ENCODE assay signal across 8 mouse cellular contexts in the genomic region with DNA sequence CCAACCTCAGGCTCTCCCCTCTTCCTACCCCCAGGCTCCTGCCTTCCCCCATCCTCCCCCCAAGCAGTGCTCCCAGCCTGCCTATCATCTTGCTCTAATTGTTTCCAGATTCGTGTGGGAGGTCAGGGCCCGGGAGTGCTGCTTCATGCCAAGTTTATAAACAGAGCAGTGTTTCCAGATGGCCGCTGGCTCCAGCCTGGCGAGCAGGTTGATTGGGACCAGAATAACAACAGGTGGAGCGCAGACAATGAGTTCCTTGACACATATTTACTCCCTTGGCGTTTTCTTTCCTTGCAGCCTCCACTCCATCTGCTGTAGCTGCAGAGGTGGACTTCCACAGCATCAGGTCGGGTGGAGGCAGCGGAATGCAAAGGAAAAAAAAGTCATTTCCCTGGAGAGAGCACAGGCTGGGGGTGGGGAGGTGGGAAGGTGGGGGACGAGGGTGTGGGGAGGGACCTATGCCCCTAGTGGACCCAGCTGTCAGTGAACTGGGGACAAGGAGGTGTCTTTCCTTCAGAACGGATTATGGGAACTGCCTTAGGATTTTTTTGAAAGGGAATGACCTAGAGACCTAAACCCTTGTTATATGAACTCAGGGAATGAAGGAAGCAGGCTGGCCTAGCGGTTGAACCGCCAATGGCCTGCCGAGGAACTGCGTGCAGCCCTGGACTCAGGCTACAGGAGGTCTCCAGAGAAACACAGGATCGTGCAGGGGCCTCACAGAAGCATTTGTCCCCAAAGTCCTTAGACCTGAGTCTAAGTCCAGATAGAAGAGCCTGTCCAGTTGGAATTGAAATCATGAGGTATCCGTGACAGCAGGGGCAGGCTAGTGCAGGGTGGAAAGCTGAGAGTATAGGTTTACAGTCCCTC.
DNase-seq lines count a peak whose midpoint lies in the region; ATAC-seq lines count a peak whose summit lies in the region.

No protein-coding gene starts in this region.

- H3K27ac ChIP-seq in forebrain, embryonic 10.5 days, result peak overlapping the region; percentile 81
- peak overlapping the region; percentile 73 for H3K27ac ChIP-seq in heart, embryonic 12.5 days (ENCODE audit: poor library complexity, severe bottlenecking)
- H3K27ac ChIP-seq in kidney, embryonic 15.5 days, result peak overlapping the region; percentile 84
- peak overlapping the region; percentile 91 for H3K27ac ChIP-seq in limb, embryonic 12.5 days
- no peak overlapping the region for H3K27ac ChIP-seq in neural tube, embryonic 12.5 days

- H3K4me1 ChIP-seq in forebrain, embryonic 10.5 days, result peaks cover 41% of the 10 kb centered on the region
- peaks cover 30% of the 10 kb centered on the region for H3K4me1 ChIP-seq in heart, embryonic 12.5 days (replicated peaks)
- H3K4me1 ChIP-seq in kidney, embryonic 15.5 days, result peaks cover 43% of the 10 kb centered on the region
- peaks cover 44% of the 10 kb centered on the region for H3K4me1 ChIP-seq in limb, embryonic 12.5 days (replicated peaks)
- peaks cover 10% of the 10 kb centered on the region for H3K4me1 ChIP-seq in neural tube, embryonic 12.5 days

- H3K9me3 ChIP-seq in forebrain, embryonic 10.5 days, result no peaks in the 10 kb centered on the region
- H3K9me3 ChIP-seq in heart, embryonic 12.5 days (replicated peaks), result no peaks in the 10 kb centered on the region
- no peaks in the 10 kb centered on the region for H3K9me3 ChIP-seq in kidney, embryonic 15.5 days (replicated peaks)
- no peaks in the 10 kb centered on the region for H3K9me3 ChIP-seq in limb, embryonic 12.5 days
- no peaks in the 10 kb centered on the region for H3K9me3 ChIP-seq in neural tube, embryonic 12.5 days

- peak overlapping the region; percentile 60 for H3K9ac ChIP-seq in heart, embryonic 12.5 days
- H3K9ac ChIP-seq in kidney, embryonic 15.5 days, result no peak overlapping the region
- no peak overlapping the region for H3K9ac ChIP-seq in limb, embryonic 12.5 days (replicated peaks)
- no peak overlapping the region for H3K9ac ChIP-seq in neural tube, embryonic 12.5 days

- no peaks in the 10 kb centered on the region for H3K27me3 ChIP-seq in forebrain, embryonic 10.5 days (ENCODE audit: poor library complexity, severe bottlenecking)
- H3K27me3 ChIP-seq in heart, embryonic 12.5 days (replicated peaks), result no peaks in the 10 kb centered on the region
- H3K27me3 ChIP-seq in kidney, embryonic 15.5 days, result no peaks in the 10 kb centered on the region
- H3K27me3 ChIP-seq in limb, embryonic 12.5 days, result no peaks in the 10 kb centered on the region
- H3K27me3 ChIP-seq in neural tube, embryonic 12.5 days (replicated peaks), result no peaks in the 10 kb centered on the region

- H3K36me3 ChIP-seq in forebrain, embryonic 10.5 days (replicated peaks), result no peaks in the 10 kb centered on the region
- H3K36me3 ChIP-seq in heart, embryonic 12.5 days, result no peaks in the 10 kb centered on the region
- no peaks in the 10 kb centered on the region for H3K36me3 ChIP-seq in kidney, embryonic 15.5 days
- no peaks in the 10 kb centered on the region for H3K36me3 ChIP-seq in limb, embryonic 12.5 days
- no peaks in the 10 kb centered on the region for H3K36me3 ChIP-seq in neural tube, embryonic 12.5 days

- WGBS in forebrain, embryonic 10.5 days, result under 1% methylated on average over 16 of the region's 16 CpGs
- 2% methylated on average over 16 of the region's 16 CpGs for WGBS in heart, embryonic 12.5 days
- WGBS in kidney, embryonic 15.5 days, result 3% methylated on average over 16 of the region's 16 CpGs
- WGBS in limb, embryonic 12.5 days, result under 1% methylated on average over 16 of the region's 16 CpGs
- WGBS in neural tube, embryonic 12.5 days, result 2% methylated on average over 16 of the region's 16 CpGs

- ATAC-seq in heart, embryonic 12.5 days (ENCODE audit: insufficient number of reproducible peaks, low FRiP score), result peak; percentile 77
- peak; percentile 92 for ATAC-seq in kidney, embryonic 15.5 days (replicated peaks; ENCODE audit: low FRiP score)
- peak; percentile 96 for ATAC-seq in limb, embryonic 12.5 days (ENCODE audit: insufficient number of reproducible peaks, insufficient read depth, low FRiP score, low TSS enrichment, low read depth)
- peak; percentile 87 for ATAC-seq in neural tube, embryonic 12.5 days (ENCODE audit: low FRiP score, low read depth)

- peak; percentile 86 for DNase-seq in brain, adult 2 months (ENCODE audit: low read depth, low spot score)
- DNase-seq in forebrain, embryonic 10.5 days (ENCODE audit: extremely low spot score, low spot score), result peak; percentile 74
- peak; percentile 34 for DNase-seq in urinary bladder, postnatal 14 days (ENCODE audit: low spot score)
- no peak for DNase-seq in thymus, postnatal 14 days

- H3K4me3 ChIP-seq in forebrain, embryonic 10.5 days, result peak overlapping the region; percentile 34
- H3K4me3 ChIP-seq in heart, embryonic 12.5 days, result peak overlapping the region; percentile 23
- H3K4me3 ChIP-seq in kidney, embryonic 15.5 days (replicated peaks), result peak overlapping the region; percentile 14; the same call in 1 of the 2 replicates
- H3K4me3 ChIP-seq in limb, embryonic 12.5 days (replicated peaks), result 0 out of 2 replicates have a peak overlapping the region, but pooled peaks have one; percentile 6
- H3K4me3 ChIP-seq in neural tube, embryonic 12.5 days, result 0 out of 2 replicates have a peak overlapping the region, but pooled peaks have one; percentile 1

- peak overlapping the region; percentile 68 for H3K4me2 ChIP-seq in heart, embryonic 12.5 days
- peak overlapping the region; percentile 51 for H3K4me2 ChIP-seq in kidney, embryonic 15.5 days
- peak overlapping the region; percentile 37 for H3K4me2 ChIP-seq in limb, embryonic 12.5 days
- peak overlapping the region; percentile 41 for H3K4me2 ChIP-seq in neural tube, embryonic 12.5 days (replicated peaks)
